Mouse (Mus musculus) forebrain, embryonic 13.5 days (tissue): ENCODE data around the gene Wdhd1. TPM values are rescaled to one million over a fixed set of nuclear protein-coding genes. Genes with fewer than 3 reads are reported as not detected.

Source experiments
- ATAC-seq: fragments of 200-750 bp; cut with Nextera tagmentation; 2 replicates; pipeline ENCODE4 v1.8.0; 2017
- H3K27ac ChIP-seq: fragments of 300-500 bp; sonication (generic); 2 replicates; pipeline ENCODE4 v1.5.1; 2015; ENCODE audit warnings: inconsistent platforms, mild to moderate bottlenecking, moderate library complexity
- H3K27me3 ChIP-seq: fragments of 300-500 bp; sonication (generic); 2 replicates; pipeline ENCODE4 v1.6.1; 2015; ENCODE audit warnings: mild to moderate bottlenecking, inconsistent platforms
- H3K36me3 ChIP-seq: fragments of 300-500 bp; sonication (generic); 2 replicates; pipeline ENCODE4 v1.6.1; 2015; ENCODE audit warnings: mild to moderate bottlenecking, inconsistent platforms; ENCODE audit not compliant: poor library complexity, severe bottlenecking
- H3K4me1 ChIP-seq: fragments of 300-500 bp; sonication (generic); 2 replicates; pipeline ENCODE4 v1.6.1; 2015; ENCODE audit warnings: inconsistent platforms
- H3K4me2 ChIP-seq: fragments of 300-500 bp; sonication (generic); 2 replicates; pipeline ENCODE4 v1.6.1; 2015; ENCODE audit warnings: inconsistent platforms, mild to moderate bottlenecking, moderate library complexity
- H3K4me3 ChIP-seq: fragments of 300-500 bp; sonication (generic); 2 replicates; pipeline ENCODE4 v1.5.1; 2015; ENCODE audit warnings: mild to moderate bottlenecking, inconsistent platforms
- H3K9ac ChIP-seq: fragments of 300-500 bp; sonication (generic); 2 replicates; pipeline ENCODE4 v1.6.1; 2015; ENCODE audit warnings: mild to moderate bottlenecking, inconsistent platforms
- H3K9me3 ChIP-seq: fragments of 300-500 bp; sonication (generic); replicated peaks from 2 replicates; pipeline ENCODE4 v1.6.1; 2016; ENCODE audit warnings: inconsistent platforms
- WGBS: fragments of 180-500 bp; shearing (Covaris S2); methylation state at CpG from one replicate; pipeline ENCODE4 v1.1.7; 2015; 5-methylcytosine and 5-hydroxymethylcytosine counted together
- polyA plus RNA-seq: library from polyadenylated mRNA; unstranded; fragments of >200 nt; fragmentation: Nextera tagmentation; extraction: Ambion mirVana; gene quantifications from 2 replicates; pipeline ENCODE4 v1.2.1, GENCODE M21; 2015

The Wdhd1 gene
- polyA plus RNA-seq, 1 experiment from 2014 or later, result 30.2 TPM

GRCm38 (mm10) chr14:47213305-47213704, 63.4 kb downstream of the Wdhd1 start:
- Histone ChIP-seq H3K4me3 (no peak overlapping the region), H3K9me3 (no peaks in the 10 kb centered on the region), H3K9ac (no peak overlapping the region), H3K27ac (no peak overlapping the region), H3K36me3 (no peaks in the 10 kb centered on the region), H3K4me1 (no peaks in the 10 kb centered on the region), H3K27me3 (no peaks in the 10 kb centered on the region), H3K4me2 (no peak overlapping the region)
- WGBS, result 91% methylated on average over 4 of the region's 4 CpGs
- no peak for ATAC-seq

GRCm38 (mm10) chr14:47209669-47210164, 66.9 kb downstream of the Wdhd1 start:
- Histone ChIP-seq H3K9ac (no peak overlapping the region), H3K27me3 (no peaks in the 10 kb centered on the region), H3K9me3 (no peaks in the 10 kb centered on the region), H3K4me3 (no peak overlapping the region), H3K27ac (no peak overlapping the region), H3K36me3 (no peaks in the 10 kb centered on the region), H3K4me2 (no peak overlapping the region), H3K4me1 (no peaks in the 10 kb centered on the region)
- WGBS, result 72% methylated on average over 4 of the region's 4 CpGs
- ATAC-seq, result no peak

- 90% methylated on average over 12 of the region's 12 CpGs for WGBS
Measured at GRCm38 (mm10) chr14:47208564-47209493, 67.8 kb downstream of the Wdhd1 start.

GRCm38 (mm10) chr14:47206601-47207000, 70.1 kb downstream of the Wdhd1 start:
- no peak overlapping the region for H3K4me2 ChIP-seq
- H3K27me3 ChIP-seq, result no peaks in the 10 kb centered on the region
- no peaks in the 10 kb centered on the region for H3K9me3 ChIP-seq
- ATAC-seq, result no peak
- 86% methylated on average over 3 of the region's 3 CpGs for WGBS
- no peaks in the 10 kb centered on the region for H3K4me1 ChIP-seq
- H3K4me3 ChIP-seq, result no peak overlapping the region
- no peak overlapping the region for H3K27ac ChIP-seq
- H3K36me3 ChIP-seq, result no peaks in the 10 kb centered on the region
- no peak overlapping the region for H3K9ac ChIP-seq

More at GRCm38 (mm10) chr14:47208564-47209493, 67.8 kb downstream of the Wdhd1 start:
- no peaks in the 10 kb centered on the region for H3K9me3 ChIP-seq
- no peaks in the 10 kb centered on the region for H3K4me1 ChIP-seq
- no peaks in the 10 kb centered on the region for H3K27me3 ChIP-seq
- H3K4me2 ChIP-seq, result no peak overlapping the region
- no peak overlapping the region for H3K9ac ChIP-seq
- no peak for ATAC-seq
- no peaks in the 10 kb centered on the region for H3K36me3 ChIP-seq
- no peak overlapping the region for H3K27ac ChIP-seq
- H3K4me3 ChIP-seq, result no peak overlapping the region

- WGBS, result 83% methylated on average over 5 of the region's 5 CpGs
- no peaks in the 10 kb centered on the region for H3K9me3 ChIP-seq
- ATAC-seq, result no peak
Measured at GRCm38 (mm10) chr14:47205270-47205972, 71.2 kb downstream of the Wdhd1 start.

GRCm38 (mm10) chr14:47197340-47197739, 79.3 kb downstream of the Wdhd1 start:
- ATAC-seq, result no peak
- H3K9ac ChIP-seq, result no peak overlapping the region
- WGBS, result 84% methylated on average over 3 of the region's 3 CpGs

More at GRCm38 (mm10) chr14:47205270-47205972, 71.2 kb downstream of the Wdhd1 start:
- no peaks in the 10 kb centered on the region for H3K27me3 ChIP-seq
- no peak overlapping the region for H3K27ac ChIP-seq
- no peaks in the 10 kb centered on the region for H3K4me1 ChIP-seq
- H3K9ac ChIP-seq, result no peak overlapping the region
- no peak overlapping the region for H3K4me2 ChIP-seq
- no peaks in the 10 kb centered on the region for H3K36me3 ChIP-seq
- H3K4me3 ChIP-seq, result no peak overlapping the region

GRCm38 (mm10) chr14:47196711-47197110, 79.9 kb downstream of the Wdhd1 start:
- Histone ChIP-seq H3K27ac (no peak overlapping the region), H3K9ac (no peak overlapping the region), H3K4me3 (no peak overlapping the region), H3K4me2 (no peak overlapping the region), H3K27me3 (no peaks in the 10 kb centered on the region), H3K9me3 (no peaks in the 10 kb centered on the region), H3K36me3 (no peaks in the 10 kb centered on the region), H3K4me1 (no peaks in the 10 kb centered on the region)
- ATAC-seq, result no peak
- WGBS, result 83% methylated on average over 8 of the region's 8 CpGs

More at GRCm38 (mm10) chr14:47197340-47197739, 79.3 kb downstream of the Wdhd1 start:
- no peaks in the 10 kb centered on the region for H3K4me1 ChIP-seq
- no peak overlapping the region for H3K4me2 ChIP-seq
- H3K27ac ChIP-seq, result no peak overlapping the region
- no peaks in the 10 kb centered on the region for H3K9me3 ChIP-seq
- H3K27me3 ChIP-seq, result no peaks in the 10 kb centered on the region
- H3K36me3 ChIP-seq, result no peaks in the 10 kb centered on the region
- H3K4me3 ChIP-seq, result no peak overlapping the region

- Histone ChIP-seq H3K4me3 (no peak overlapping the region), H3K27me3 (peaks cover 4% of the 10 kb centered on the region; the same call in 1 of the 2 replicates), H3K4me2 (no peak overlapping the region), H3K27ac (no peak overlapping the region), H3K9ac (no peak overlapping the region), H3K36me3 (no peaks in the 10 kb centered on the region), H3K4me1 (no peaks in the 10 kb centered on the region), H3K9me3 (no peaks in the 10 kb centered on the region)
- no peak for ATAC-seq
- 36% methylated on average over 4 of the region's 4 CpGs for WGBS
Measured at GRCm38 (mm10) chr14:47194096-47194495, 82.6 kb downstream of the Wdhd1 start.

- no peaks in the 10 kb centered on the region for H3K36me3 ChIP-seq
- H3K9ac ChIP-seq, result no peak overlapping the region
- H3K27me3 ChIP-seq, result peaks cover 8% of the 10 kb centered on the region
- H3K4me1 ChIP-seq, result peaks cover 4% of the 10 kb centered on the region
- no peak overlapping the region for H3K4me3 ChIP-seq
- no peak overlapping the region for H3K27ac ChIP-seq
- 86% methylated on average over 6 of the region's 6 CpGs for WGBS
- no peak overlapping the region for H3K4me2 ChIP-seq
- ATAC-seq, result no peak
- no peaks in the 10 kb centered on the region for H3K9me3 ChIP-seq
Measured at GRCm38 (mm10) chr14:47193506-47193905, 83.2 kb downstream of the Wdhd1 start.

GRCm38 (mm10) chr14:47191861-47192260, 84.8 kb downstream of the Wdhd1 start:
- H3K9me3 ChIP-seq, result no peaks in the 10 kb centered on the region
- peaks cover 6% of the 10 kb centered on the region for H3K4me1 ChIP-seq
- H3K36me3 ChIP-seq, result no peaks in the 10 kb centered on the region
- ATAC-seq, result no peak
- H3K9ac ChIP-seq, result no peak overlapping the region
- 61% methylated on average over 5 of the region's 5 CpGs for WGBS
- no peak overlapping the region for H3K4me2 ChIP-seq
- H3K4me3 ChIP-seq, result no peak overlapping the region
- H3K27me3 ChIP-seq, result peaks cover 23% of the 10 kb centered on the region
- H3K27ac ChIP-seq, result no peak overlapping the region
